Mouse (Mus musculus): Measurements from ENCODE around the gene Hist1h3b.
"Not testable (repeated sequence)": the region's sequence is repeated elsewhere in the genome, so short reads cannot be mapped to it uniquely, and the experiment has no call there.

The Hist1h3b gene

GRCm38 (mm10) chr13:23752067-23752741, at the start of gene Hist1h3b:
Gene Hist1h3b (plus strand): TSS chr13:23752267.
- peak; percentile 70 for DNase-seq

DNA sequence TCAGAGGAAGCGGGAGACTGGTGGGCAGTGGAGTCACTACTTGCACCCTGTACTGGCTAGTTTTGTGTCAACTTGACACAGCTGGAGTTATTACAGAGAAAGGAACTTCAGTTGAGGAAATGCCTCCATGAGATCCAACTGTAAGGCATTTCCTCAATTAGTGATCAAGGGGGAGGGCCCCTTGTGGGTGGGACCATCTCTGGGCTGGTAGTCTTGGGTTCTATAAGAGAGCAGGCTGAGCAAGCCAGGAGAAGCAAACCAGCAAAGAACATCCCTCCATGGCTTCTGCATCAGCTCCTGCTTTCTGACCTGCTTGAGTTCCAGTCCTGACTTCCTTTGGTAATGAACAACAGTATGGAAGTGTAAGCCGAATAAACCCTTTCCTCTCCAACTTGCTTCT, 49.3 kb upstream of the Hist1h3b start:
- not testable (repeated sequence) for DNase-seq

- no peak for DNase-seq
These were observed 46.2 kb upstream of the Hist1h3b start for GRCm38 (mm10) chr13:23705751-23706356.

- DNase-seq = no peak
These were observed 45.3 kb upstream of the Hist1h3b start for GRCm38 (mm10) chr13:23706771-23707170.

GRCm38 (mm10) chr13:23708041-23708440, 44.0 kb upstream of the Hist1h3b start:
- DNase-seq = no peak

DNA sequence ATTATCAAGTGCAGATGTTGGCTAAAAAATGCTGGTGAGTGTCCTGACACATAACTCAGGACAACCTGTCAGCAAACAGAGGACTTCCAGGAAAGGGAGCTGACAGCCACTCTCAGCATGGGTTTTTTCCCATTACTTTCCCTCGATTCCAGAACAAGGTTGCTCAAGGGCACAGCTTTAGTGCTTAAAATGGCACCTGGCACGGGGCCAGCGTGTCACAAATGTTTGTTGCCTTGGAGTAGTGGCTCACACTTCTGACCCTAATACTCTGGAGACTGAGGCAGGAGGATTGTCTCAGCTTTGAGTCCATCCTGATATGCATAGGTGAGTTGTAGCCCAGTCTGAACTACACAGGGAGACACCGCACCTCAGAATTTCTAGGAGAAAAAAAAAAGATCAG, 43.4 kb upstream of the Hist1h3b start:
- no peak for DNase-seq

DNA sequence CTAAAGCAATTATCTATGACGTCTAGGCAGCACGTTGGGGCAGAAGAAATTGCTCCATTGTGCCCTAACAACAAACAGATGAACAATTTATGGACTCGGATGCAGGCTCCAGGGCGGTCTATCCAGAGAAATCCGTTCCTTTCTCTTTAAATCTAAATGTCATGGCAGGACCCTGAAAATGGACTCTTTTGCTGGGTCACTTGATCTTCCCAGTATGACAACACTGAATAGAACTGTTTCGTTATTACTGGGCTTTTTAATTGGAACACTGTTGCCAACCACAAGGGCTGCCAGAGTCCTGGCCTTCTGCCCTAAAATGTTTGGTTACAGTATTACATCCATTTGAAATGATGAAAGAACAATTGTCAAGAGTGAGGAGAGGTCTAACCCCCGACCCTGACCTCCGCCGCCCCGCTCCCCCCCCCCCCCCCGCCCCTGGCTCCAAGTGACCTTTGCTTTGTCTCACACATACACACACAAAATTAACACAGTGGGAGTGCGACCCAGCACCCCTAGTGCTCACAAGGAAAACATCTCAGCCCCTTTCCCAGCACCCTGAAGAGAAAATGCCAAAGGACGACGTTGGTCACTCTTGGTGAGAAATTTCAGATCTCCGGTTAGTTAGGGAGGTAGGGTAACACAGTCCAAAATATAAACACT, 42.2 kb upstream of the Hist1h3b start:
- no peak for DNase-seq

- DNase-seq = no peak
These were observed 41.5 kb upstream of the Hist1h3b start, which contains the start of gene Hfe for GRCm38 (mm10) chr13:23710374-23711089. Gene Hfe (minus strand): TSS chr13:23710854.

- DNase-seq = no peak
These were observed 35.6 kb upstream of the Hist1h3b start for GRCm38 (mm10) chr13:23716261-23717042.

- no peak for DNase-seq
These were observed 34.9 kb upstream of the Hist1h3b start for GRCm38 (mm10) chr13:23717176-23717575.

GRCm38 (mm10) chr13:23717593-23718245, 34.3 kb upstream of the Hist1h3b start:
- DNase-seq = not testable (repeated sequence)

DNA sequence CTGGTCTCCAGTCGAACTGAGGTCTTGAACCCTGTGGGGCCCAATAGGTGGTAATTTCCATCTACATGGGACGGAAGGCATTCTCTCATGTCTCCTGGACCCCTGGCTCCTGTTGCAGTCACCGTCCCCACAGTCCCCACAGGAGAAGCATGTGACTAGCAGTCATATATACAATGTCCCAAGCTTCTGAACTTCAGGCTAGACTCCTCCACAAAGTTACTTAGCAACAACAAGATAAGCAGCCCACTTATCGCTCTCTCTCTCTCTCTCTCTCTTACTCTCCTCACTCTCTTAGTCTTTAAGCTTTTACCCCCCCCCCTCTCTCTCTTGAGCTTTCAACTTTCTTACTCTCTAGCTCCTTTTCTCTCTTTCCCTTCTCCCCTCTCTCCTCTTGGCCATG, 27.8 kb upstream of the Hist1h3b start:
- no peak for DNase-seq

- DNase-seq = no peak
These were observed 26.9 kb upstream of the Hist1h3b start for GRCm38 (mm10) chr13:23725213-23725612.

- no peak for DNase-seq
These were observed 23.4 kb upstream of the Hist1h3b start for GRCm38 (mm10) chr13:23728472-23729191.

DNA sequence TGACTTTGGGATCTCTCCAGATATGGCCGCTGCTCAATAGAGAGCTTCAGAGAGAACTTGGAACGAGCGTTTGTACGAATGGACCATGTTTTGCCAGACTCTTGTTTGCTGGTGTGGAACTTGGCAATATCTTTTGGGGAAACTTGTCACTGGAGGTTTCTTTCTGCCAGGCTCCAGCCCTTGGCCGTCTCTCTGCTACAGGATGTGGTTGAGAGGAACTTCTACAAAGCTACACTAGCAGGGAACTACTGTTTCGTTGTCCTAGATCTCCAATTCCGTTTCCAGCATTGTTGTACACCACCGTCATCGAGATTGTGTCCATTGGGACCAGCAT, 22.9 kb upstream of the Hist1h3b start:
- DNase-seq = no peak

GRCm38 (mm10) chr13:23729706-23730105, 22.4 kb upstream of the Hist1h3b start:
- DNase-seq = no peak

DNA sequence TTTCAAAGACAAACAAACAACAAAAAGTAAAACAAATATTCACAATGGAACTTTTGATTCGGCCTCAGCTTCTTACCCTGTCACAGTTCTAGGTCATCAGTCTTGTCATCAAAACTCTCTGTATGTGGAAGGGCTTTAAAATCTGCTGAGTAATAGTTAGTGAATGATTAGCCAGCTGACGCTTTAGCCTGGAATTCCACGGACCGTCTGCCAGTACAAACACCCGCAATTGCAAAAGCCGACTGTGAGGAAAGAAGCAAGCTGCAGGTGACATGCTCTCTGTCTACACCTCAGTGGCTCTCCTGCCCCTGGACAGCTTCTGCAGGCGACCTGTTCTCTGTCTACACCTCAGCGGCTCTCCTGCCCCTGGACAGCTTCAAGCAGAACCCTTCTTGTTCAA, 21.6 kb upstream of the Hist1h3b start:
- no peak for DNase-seq

- DNase-seq = no peak
These were observed 19.8 kb upstream of the Hist1h3b start for GRCm38 (mm10) chr13:23732156-23732804.

DNA sequence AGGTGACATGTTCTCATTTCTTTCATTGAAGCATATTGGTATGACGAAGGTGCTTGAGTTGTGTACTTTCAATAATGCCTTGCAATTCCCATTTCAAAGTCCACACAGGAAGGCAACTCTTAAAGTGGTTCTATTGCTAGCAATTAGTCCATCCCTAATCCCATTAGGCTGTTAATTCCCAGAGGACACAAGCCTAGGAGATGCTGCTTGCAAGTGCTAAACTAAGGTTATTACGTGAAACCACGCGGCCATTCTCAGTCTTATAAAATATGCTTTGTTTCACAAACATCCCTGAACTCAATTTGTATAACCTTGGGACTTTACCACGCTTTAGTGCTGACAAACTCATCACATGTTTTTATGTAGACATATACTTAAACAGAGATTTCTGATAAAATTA, 15.0 kb upstream of the Hist1h3b start:
- no peak for DNase-seq

DNA sequence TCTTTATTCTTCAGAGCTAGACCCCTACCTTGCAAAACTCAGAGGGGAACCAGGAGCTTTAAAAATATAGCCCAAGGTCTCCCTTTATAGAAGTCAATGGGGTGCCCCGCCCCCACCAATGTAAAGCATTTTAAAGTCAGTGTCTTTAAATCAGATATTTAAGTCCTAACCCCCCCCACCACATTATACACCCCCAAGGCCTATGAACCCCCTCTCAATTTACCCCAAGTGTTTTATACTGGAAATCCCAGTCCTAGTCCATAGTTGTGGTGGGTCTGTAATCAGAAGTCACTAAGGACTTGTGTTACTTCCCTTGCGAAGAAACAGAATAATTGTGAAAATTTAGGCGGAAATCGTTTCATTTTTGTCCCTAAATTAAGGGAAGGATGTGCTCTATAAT, 14.0 kb upstream of the Hist1h3b start:
- DNase-seq = no peak

GRCm38 (mm10) chr13:23738677-23739068, 13.4 kb upstream of the Hist1h3b start, which contains the start of gene Hist1h1c:
Gene Hist1h1c (plus strand): TSS chr13:23738808.
- peak; percentile 85 for DNase-seq
